Mouse (Mus musculus) MEL (cell line): ENCODE measurements around the gene Rasgrp1. TPM values are rescaled to one million over a fixed set of nuclear protein-coding genes. Genes with fewer than 3 reads are reported as not detected.

ENCODE experiments used
- DNase-seq: peaks from one replicate; pipeline ENCODE4 v3.0.0; 2011; ENCODE audit warnings: low read depth, low spot score
- H3K27ac ChIP-seq: 2 replicates; pipeline ENCODE4 v1.5.1; 2012; ENCODE audit warnings: low read depth, mild to moderate bottlenecking, control low read depth, low read length, moderate library complexity; ENCODE audit not compliant: control insufficient read depth
- H3K27me3 ChIP-seq, 2 experiments: fragments of 150-350 bp in 1 of 2; sonication (generic) in 1 of 2; 2 replicates each; pipeline ENCODE4 v1.6.1; 2012; ENCODE audit warnings: low read length in 2 of 2, mild to moderate bottlenecking in 2 of 2, improper control_type of control experiment in 1 of 2, moderate library complexity in 1 of 2; ENCODE audit not compliant: insufficient read depth in 2 of 2, control insufficient read depth in 1 of 2
- H3K36me3 ChIP-seq, 2 experiments: 2 replicates each; pipeline ENCODE4 v1.6.1; 2012 to 2014; ENCODE audit warnings: low read length in 2 of 2, improper control_type of control experiment in 1 of 2, inconsistent platforms in 1 of 2, mild to moderate bottlenecking in 1 of 2; ENCODE audit not compliant: insufficient read depth in 2 of 2, control insufficient read depth in 1 of 2
- H3K4me1 ChIP-seq, 2 experiments: fragments of 150-350 bp in 1 of 2; sonication (generic) in 1 of 2; 2 replicates each; pipeline ENCODE4 v1.6.1; 2012; ENCODE audit warnings: low read length in 2 of 2, improper control_type of control experiment in 1 of 2, mild to moderate bottlenecking in 1 of 2; ENCODE audit not compliant: insufficient read depth in 2 of 2, control insufficient read depth in 1 of 2
- H3K4me3 ChIP-seq, 2 experiments: fragments of 150-350 bp in 1 of 2; sonication (generic) in 1 of 2; 2 replicates each; pipeline ENCODE4 v1.5.1; 2012; ENCODE audit warnings: low read depth in 2 of 2, low read length in 2 of 2, mild to moderate bottlenecking in 2 of 2, moderate library complexity in 2 of 2, control low read depth in 1 of 2, improper control_type of control experiment in 1 of 2; ENCODE audit not compliant: control insufficient read depth in 1 of 2, insufficient read depth in 1 of 2
- H3K79me2 ChIP-seq: 2 replicates; pipeline ENCODE4 v1.6.1; 2012; ENCODE audit warnings: mild to moderate bottlenecking, low read length, moderate library complexity; ENCODE audit not compliant: control insufficient read depth, poor library complexity, insufficient read depth
- H3K9ac ChIP-seq: 2 replicates; pipeline ENCODE4 v1.6.1; 2012; ENCODE audit warnings: low read depth, mild to moderate bottlenecking, control low read depth, low read length, moderate library complexity; ENCODE audit not compliant: control insufficient read depth, poor library complexity, severe bottlenecking
- H3K9me3 ChIP-seq: fragments of 150-350 bp; sonication (generic); replicated peaks from 2 replicates; pipeline ENCODE4 v1.6.1; 2012; ENCODE audit warnings: mild to moderate bottlenecking, low read length, improper control_type of control experiment, moderate library complexity; ENCODE audit not compliant: insufficient read depth
- BHLHE40 ChIP-seq: IDR thresholded peaks from 2 replicates; pipeline ENCODE4 v1.6.1; 2012; ENCODE audit warnings: low read depth, mild to moderate bottlenecking, inconsistent platforms, low read length, improper control_type of control experiment, borderline replicate concordance
- CTCF ChIP-seq, 3 experiments: IDR thresholded peaks in 2 of 3; conservative IDR thresholded peaks in 1 of 3; 2 replicates each; pipeline ENCODE4 v1.5.1; 2011 to 2012; ENCODE audit warnings: low read length in 3 of 3, low read depth in 2 of 3, mild to moderate bottlenecking in 2 of 3, improper control_type of control experiment in 1 of 3, inconsistent platforms in 1 of 3, mixed read lengths in 1 of 3, moderate library complexity in 1 of 3; ENCODE audit not compliant: control insufficient read depth in 1 of 3, insufficient read depth in 1 of 3, poor library complexity in 1 of 3, severe bottlenecking in 1 of 3
- ELF1 ChIP-seq: IDR thresholded peaks from 2 replicates; pipeline ENCODE4 v1.6.1; 2014; ENCODE audit warnings: low read depth, mild to moderate bottlenecking, inconsistent platforms, low read length, improper control_type of control experiment, moderate library complexity
- EP300 ChIP-seq, 2 experiments: IDR thresholded peaks; 2 replicates each; pipeline ENCODE4 v1.6.1; 2011; ENCODE audit warnings: improper control_type of control experiment in 2 of 2, low read length in 2 of 2, low read depth in 1 of 2, mild to moderate bottlenecking in 1 of 2
- GABPA ChIP-seq: IDR thresholded peaks from 2 replicates; pipeline ENCODE4 v1.6.1; 2012; ENCODE audit warnings: low read depth, mild to moderate bottlenecking, inconsistent platforms, low read length, improper control_type of control experiment, moderate library complexity
- KAT2A ChIP-seq: conservative IDR thresholded peaks from 2 replicates; pipeline ENCODE4 v1.6.1; 2012; ENCODE audit warnings: low read depth, low read length, improper control_type of control experiment, inconsistent platforms
- MAFK ChIP-seq: IDR thresholded peaks from 2 replicates; pipeline ENCODE4 v1.6.1; 2011; ENCODE audit warnings: low read depth, mild to moderate bottlenecking, low read length, improper control_type of control experiment, borderline replicate concordance
- MXI1 ChIP-seq: IDR thresholded peaks from 2 replicates; pipeline ENCODE4 v1.6.1; 2011; ENCODE audit warnings: mild to moderate bottlenecking, low read depth, low read length, improper control_type of control experiment
- NELFE ChIP-seq: IDR thresholded peaks from 2 replicates; pipeline ENCODE4 v1.6.1; 2011; ENCODE audit warnings: low read depth, low read length, improper control_type of control experiment
- POLR2A ChIP-seq, 2 experiments: IDR thresholded peaks; 2 replicates each; pipeline ENCODE4 v1.6.1; 2011 to 2012; ENCODE audit warnings: low read length in 2 of 2, mild to moderate bottlenecking in 2 of 2, control low read depth in 1 of 2, improper control_type of control experiment in 1 of 2, low read depth in 1 of 2, moderate library complexity in 1 of 2; ENCODE audit not compliant: control insufficient read depth in 1 of 2, insufficient read depth in 1 of 2, poor library complexity in 1 of 2
- POLR2AphosphoS2 ChIP-seq: IDR thresholded peaks from 2 replicates; pipeline ENCODE4 v1.6.1; 2011; ENCODE audit warnings: low read length, improper control_type of control experiment
- POLR2AphosphoS5 ChIP-seq: IDR thresholded peaks from 2 replicates; pipeline ENCODE4 v1.6.1; 2012; ENCODE audit warnings: low read depth, borderline replicate concordance, mild to moderate bottlenecking, inconsistent platforms, low read length, moderate library complexity, mixed read lengths
- SMC3 ChIP-seq: IDR thresholded peaks from 2 replicates; pipeline ENCODE4 v1.6.1; 2011; ENCODE audit warnings: low read depth, low read length, improper control_type of control experiment
- TAL1 ChIP-seq: IDR thresholded peaks from 2 replicates; pipeline ENCODE4 v1.6.1; 2012; ENCODE audit warnings: mild to moderate bottlenecking, inconsistent platforms, low read length, moderate library complexity, mixed read lengths
- UBTF ChIP-seq: IDR thresholded peaks from 2 replicates; pipeline ENCODE4 v1.6.1; 2012; ENCODE audit warnings: low read depth, mild to moderate bottlenecking, inconsistent platforms, low read length, improper control_type of control experiment, moderate library complexity, borderline replicate concordance; ENCODE audit not compliant: insufficient read depth
- USF1 ChIP-seq: IDR thresholded peaks from 2 replicates; pipeline ENCODE4 v1.6.1; 2014; ENCODE audit warnings: low read depth, mild to moderate bottlenecking, inconsistent platforms, low read length, improper control_type of control experiment, moderate library complexity
- USF2 ChIP-seq, 2 experiments: IDR thresholded peaks; 2 replicates each; pipeline ENCODE4 v1.6.1; 2011 to 2012; ENCODE audit warnings: improper control_type of control experiment in 2 of 2, low read length in 2 of 2, borderline replicate concordance in 1 of 2, inconsistent platforms in 1 of 2, low read depth in 1 of 2, mild to moderate bottlenecking in 1 of 2; ENCODE audit not compliant: insufficient read depth in 1 of 2
- ZMIZ1 ChIP-seq: IDR thresholded peaks from 2 replicates; pipeline ENCODE4 v1.6.1; 2012; ENCODE audit warnings: low read depth, mild to moderate bottlenecking, inconsistent platforms, low read length, improper control_type of control experiment, moderate library complexity
- ZNF384 ChIP-seq: IDR thresholded peaks from 2 replicates; pipeline ENCODE4 v1.6.1; 2012; ENCODE audit warnings: low read depth, mild to moderate bottlenecking, inconsistent platforms, low read length, improper control_type of control experiment
- polyA plus RNA-seq, 2 experiments: library from polyadenylated mRNA; stranded (reverse) in 1 of 2; unstranded in 1 of 2; fragments of >175 nt in 1 of 2; fragments of >200 nt in 1 of 2; gene quantifications; 2 replicates each; pipeline versions ENCODE4 v1.2.1 to v1.2.4; 2012; ENCODE audit warnings: low replicate concordance in 2 of 2, low read depth in 1 of 2; ENCODE audit not compliant: insufficient read length in 2 of 2, insufficient read depth in 1 of 2, missing spikeins in 1 of 2
- total RNA-seq: library from RNA; depleted of rRNA; stranded (reverse); fragments of 300-350 nt; gene quantifications from 2 replicates; pipeline ENCODE4 v1.2.3, GENCODE M21; 2012

Rasgrp1 gene
- total and polyA plus RNA-seq, 3 experiments, result not detected

GRCm38 (mm10) chr2:117350138-117350537 lies 7.3 kb upstream of the Rasgrp1 start:
- H3K79me2 ChIP-seq, result no peaks in the 10 kb centered on the region
- no peak overlapping the region for H3K9ac ChIP-seq
- H3K4me3 ChIP-seq, result no peak overlapping the region
- H3K9me3 ChIP-seq, result no peaks in the 10 kb centered on the region
- no peaks in the 10 kb centered on the region; a peak in 2 of 4 replicates for H3K27me3 ChIP-seq
- no peak for DNase-seq
- H3K4me1 ChIP-seq, result no peaks in the 10 kb centered on the region
- TF ChIP-seq USF1 (no peak), POLR2AphosphoS5 (no peak), ZNF384 (no peak), UBTF (no peak), USF2 (IDR thresholded peaks at IDR 0.05; ENCODE audit: borderline replicate concordance in 1 of 2, insufficient read depth in 1 of 2, low read depth in 1 of 2, low read length in 2 of 2) (no peak), ZMIZ1 (no peak), NELFE (no peak), SMC3 (no peak), MXI1 (no peak), ELF1 (no peak), POLR2A (IDR thresholded peaks at IDR 0.05; ENCODE audit: control insufficient read depth in 1 of 2, insufficient read depth in 1 of 2, low read depth in 1 of 2, low read length in 2 of 2, poor library complexity in 1 of 2) (no peak), BHLHE40 (no peak), TAL1 (no peak), EP300 (IDR thresholded peaks at IDR 0.05; ENCODE audit: low read depth in 1 of 2, low read length in 2 of 2) (no peak), KAT2A (no peak), MAFK (no peak), POLR2AphosphoS2 (no peak), CTCF (IDR thresholded peaks at IDR 0.05 in 2 of 3, conservative IDR thresholded peaks at IDR 0.05 in 1 of 3; ENCODE audit: control insufficient read depth in 1 of 3, insufficient read depth in 1 of 3, low read depth in 2 of 3, low read length in 3 of 3, poor library complexity in 1 of 3, severe bottlenecking in 1 of 3) (no peak)
- no peaks in the 10 kb centered on the region for H3K36me3 ChIP-seq
- no peak overlapping the region for H3K27ac ChIP-seq

- no peaks in the 10 kb centered on the region for H3K27me3 ChIP-seq
- H3K36me3 ChIP-seq, result no peaks in the 10 kb centered on the region
- no peaks in the 10 kb centered on the region for H3K79me2 ChIP-seq
- no peak overlapping the region for H3K4me3 ChIP-seq
- no peak overlapping the region for H3K9ac ChIP-seq
- H3K4me1 ChIP-seq, result no peaks in the 10 kb centered on the region
- no peak for DNase-seq
- H3K27ac ChIP-seq, result no peak overlapping the region
- TF ChIP-seq GABPA, result no peak
- TF ChIP-seq USF2 (IDR thresholded peaks at IDR 0.05; ENCODE audit: borderline replicate concordance in 1 of 2, insufficient read depth in 1 of 2, low read depth in 1 of 2, low read length in 2 of 2), result no peak
- no peak for TF ChIP-seq MXI1
- no peaks in the 10 kb centered on the region for H3K9me3 ChIP-seq
These were observed 431 bp upstream of the Rasgrp1 start for GRCm38 (mm10) chr2:117343240-117343624.
